Mouse (Mus musculus): ENCODE data around the gene Ppp1r12c.
"Not testable (repeated sequence)": the region's sequence is repeated elsewhere in the genome, so short reads cannot be mapped to it uniquely, and the experiment has no call there.

Ppp1r12c gene

GRCm38 (mm10) chr7:4501558-4502397 is at the start of gene Ppp1r12c:
Gene Ppp1r12c, minus strand, starts transcription at chr7:4501680.
- DNase-seq (ENCODE audit: low spot score), result peak; percentile 92

GRCm38 (mm10) chr7:4547221-4547641 is 45.8 kb upstream of the Ppp1r12c start, which contains the start of gene Syt5:
Gene Syt5, minus strand, starts transcription at chr7:4547541.
- DNase-seq (ENCODE audit: low spot score), result no peak

GRCm38 (mm10) chr7:4546591-4547131 is 45.2 kb upstream of the Ppp1r12c start:
- peak; percentile 89 for DNase-seq (ENCODE audit: low spot score)

GRCm38 (mm10) chr7:4546050-4546449 is 44.6 kb upstream of the Ppp1r12c start:
- no peak for DNase-seq (ENCODE audit: low spot score)

GRCm38 (mm10) chr7:4542013-4542412 is 40.5 kb upstream of the Ppp1r12c start:
- DNase-seq (ENCODE audit: low spot score), result no peak

- DNase-seq (ENCODE audit: low spot score), result no peak
Observed at GRCm38 (mm10) chr7:4541344-4541743, 39.9 kb upstream of the Ppp1r12c start.

GRCm38 (mm10) chr7:4539019-4539418 is 37.5 kb upstream of the Ppp1r12c start:
- DNase-seq (ENCODE audit: low spot score), result no peak

GRCm38 (mm10) chr7:4537181-4537580 is 35.7 kb upstream of the Ppp1r12c start:
- no peak for DNase-seq (ENCODE audit: low spot score)

GRCm38 (mm10) chr7:4536369-4536768 is 34.9 kb upstream of the Ppp1r12c start:
- no peak for DNase-seq (ENCODE audit: low spot score)

GRCm38 (mm10) chr7:4532005-4532729 is 30.7 kb upstream of the Ppp1r12c start, which contains the start of gene Dnaaf3:
Gene Dnaaf3, minus strand, starts transcription at chr7:4532453.
- peak; percentile 44 for DNase-seq (ENCODE audit: low spot score)

- DNase-seq (ENCODE audit: low spot score), result not testable (repeated sequence)
Observed at GRCm38 (mm10) chr7:4530166-4530565, 28.7 kb upstream of the Ppp1r12c start.

- DNase-seq (ENCODE audit: low spot score), result no peak
Observed at GRCm38 (mm10) chr7:4527302-4527689, 25.8 kb upstream of the Ppp1r12c start.

- DNase-seq (ENCODE audit: low spot score), result peak; percentile 82
Observed at GRCm38 (mm10) chr7:4526341-4527301, 25.1 kb upstream of the Ppp1r12c start.

- peak; percentile 59 for DNase-seq (ENCODE audit: low spot score)
Observed at GRCm38 (mm10) chr7:4524212-4524922, 22.9 kb upstream of the Ppp1r12c start, which contains the start of gene Tnni3. Gene Tnni3, minus strand, starts transcription at chr7:4524229.

- no peak for DNase-seq (ENCODE audit: low spot score)
Observed at GRCm38 (mm10) chr7:4523205-4524130, 22.0 kb upstream of the Ppp1r12c start.

- no peak for DNase-seq (ENCODE audit: low spot score)
Observed at GRCm38 (mm10) chr7:4522292-4522691, 20.8 kb upstream of the Ppp1r12c start.

- DNase-seq (ENCODE audit: low spot score), result no peak
Observed at GRCm38 (mm10) chr7:4521231-4522003, 19.9 kb upstream of the Ppp1r12c start.

- no peak for DNase-seq (ENCODE audit: low spot score)
Observed at GRCm38 (mm10) chr7:4518487-4518886, 17.0 kb upstream of the Ppp1r12c start.
